Mouse (Mus musculus): ENCODE measurements around the gene Krtap5-1. TPM values are rescaled to one million over a fixed set of nuclear protein-coding genes. Genes with fewer than 3 reads are reported as not detected.
A peak's percentile ranks its signal among the peaks of the same experiment; 100 is the strongest.
"Not testable (repeated sequence)": the region's sequence is repeated elsewhere in the genome, so short reads cannot be mapped to it uniquely, and the experiment has no call there.

Gene Krtap5-1
- total RNA-seq, 2 experiments from 2014 or later: not detected

- no peak for DNase-seq
- intact Hi-C loops (cut with DNase I): loop anchor here (5.0 kb wide), 3 partner anchors 228 to 363 kb away; no protein-coding TSS in a partner anchor
Observed at GRCm38 (mm10) chr7:142314600-142315285, 17.8 kb upstream of the Krtap5-1 start.

- intact Hi-C loops (cut with DNase I): not testable (repeated sequence)
Observed at GRCm38 (mm10) chr7:142303929-142304328, 7.0 kb upstream of the Krtap5-1 start.

GRCm38 (mm10) chr7:142303249-142303648 is 6.3 kb upstream of the Krtap5-1 start, which contains the start of gene Krtap5-4:
Gene Krtap5-4, plus strand, starts transcription at chr7:142303549.
- intact Hi-C loops (cut with DNase I): no loop called here
- no peak for DNase-seq

More at GRCm38 (mm10) chr7:142303929-142304328, 7.0 kb upstream of the Krtap5-1 start:
- DNase-seq: not testable (repeated sequence)

DNA sequence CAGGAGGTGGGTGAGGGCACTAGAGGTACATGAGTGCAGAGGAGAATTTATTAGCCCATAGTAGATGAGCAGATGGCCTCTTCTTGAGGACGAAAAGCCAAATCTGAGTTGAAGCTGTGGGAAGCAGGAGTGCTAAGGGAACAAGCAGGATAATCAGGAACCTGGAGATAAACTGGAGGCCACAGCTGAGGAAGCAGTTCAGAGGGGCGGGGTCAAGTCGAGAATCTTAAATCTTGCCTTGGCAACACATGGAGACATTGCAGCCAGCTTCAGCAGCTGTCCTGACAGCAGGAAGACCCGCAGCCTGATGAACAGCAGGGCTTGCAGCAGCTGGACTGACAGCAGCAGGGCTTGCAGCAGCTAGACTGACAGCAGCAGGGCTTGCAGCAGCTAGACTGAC is 810 bp downstream of the Krtap5-1 start:
- DNase-seq; intact Hi-C loops (cut with DNase I): not testable (repeated sequence)

GRCm38 (mm10) chr7:142295418-142295817 is 1.5 kb downstream of the Krtap5-1 start:
- intact Hi-C loops (cut with DNase I): no loop called here
- no peak for DNase-seq

DNA sequence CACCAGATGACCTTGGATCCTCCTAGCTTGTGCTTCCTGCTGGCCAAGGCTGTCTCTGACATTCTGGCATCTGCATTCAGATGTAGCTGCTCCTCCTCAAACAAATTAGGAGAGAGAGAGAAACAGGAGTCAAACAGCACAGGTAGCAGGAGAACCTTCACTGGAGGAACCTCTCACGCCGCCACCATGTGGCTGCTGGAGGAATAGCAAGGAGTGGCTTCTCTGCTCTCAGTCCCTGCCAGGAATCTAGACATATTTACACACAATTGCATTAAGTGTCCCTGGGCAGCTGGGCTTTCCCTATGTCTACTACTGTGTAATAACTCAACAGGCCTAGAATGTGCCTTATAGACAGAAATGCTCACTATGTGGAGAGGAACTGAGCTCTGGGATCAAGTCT is 3.1 kb downstream of the Krtap5-1 start:
- DNase-seq; intact Hi-C loops (cut with DNase I): not testable (repeated sequence)

DNA sequence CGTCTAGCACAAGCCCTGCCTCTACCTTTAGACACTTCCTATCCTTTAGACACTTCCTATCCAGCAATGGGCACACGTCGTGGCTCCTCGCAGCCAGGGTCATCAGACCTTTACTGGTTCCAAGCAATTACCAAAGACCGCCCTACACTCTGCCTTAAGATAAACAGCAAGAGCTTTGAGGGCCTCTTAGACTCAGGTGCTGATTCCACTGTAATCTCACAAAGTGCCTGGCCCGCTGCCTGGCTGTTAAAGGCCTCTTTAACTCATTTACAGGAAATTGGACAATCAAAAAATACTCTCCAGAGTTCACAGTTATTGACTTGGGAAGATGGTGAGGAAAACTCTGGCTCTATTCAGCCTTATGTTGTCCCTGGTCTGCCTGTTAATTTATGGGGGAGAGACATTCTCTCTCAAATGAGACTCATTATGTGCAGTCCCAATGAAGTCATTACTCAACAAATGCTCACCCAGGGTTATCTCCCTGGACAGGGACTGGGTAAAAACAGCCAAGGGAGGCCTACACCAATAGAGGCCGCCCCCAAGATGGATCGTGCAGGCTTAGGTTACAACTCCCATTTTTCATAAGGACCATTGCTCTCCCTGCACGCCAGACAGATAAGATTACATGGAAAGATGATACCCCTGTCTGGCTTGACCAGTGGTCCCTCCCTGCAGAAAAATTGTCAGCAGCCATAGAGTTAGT is 10.9 kb downstream of the Krtap5-1 start:
- DNase-seq; intact Hi-C loops (cut with DNase I): not testable (repeated sequence)

GRCm38 (mm10) chr7:142285130-142285835 is 11.6 kb downstream of the Krtap5-1 start:
- no peak for DNase-seq
- intact Hi-C loops (cut with DNase I): no loop called here

DNA sequence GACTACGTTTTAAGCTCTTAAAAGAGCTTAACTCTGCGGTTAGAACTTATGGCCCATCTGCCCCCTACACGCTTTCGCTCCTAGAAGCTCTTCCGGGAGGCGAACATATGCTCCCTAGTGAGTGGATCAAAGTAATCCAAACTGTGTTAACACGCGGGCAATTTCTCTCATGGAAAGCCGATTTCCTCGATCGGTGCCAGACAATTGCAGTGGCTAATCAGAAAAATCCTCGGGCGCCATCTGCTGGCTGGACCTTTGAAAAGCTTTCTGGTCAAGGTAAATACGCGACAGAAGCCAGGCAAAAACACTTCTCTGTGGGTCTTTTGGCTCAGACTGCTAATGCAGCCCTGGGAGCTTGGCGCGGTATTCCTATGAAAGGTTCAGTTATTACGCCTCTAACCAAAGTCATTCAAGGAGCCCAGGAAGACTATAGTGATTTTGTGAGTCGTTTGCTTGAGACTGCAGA is 12.3 kb downstream of the Krtap5-1 start:
- DNase-seq: peak; percentile 86 to 87
- intact Hi-C loops (cut with DNase I): no loop called here

DNA sequence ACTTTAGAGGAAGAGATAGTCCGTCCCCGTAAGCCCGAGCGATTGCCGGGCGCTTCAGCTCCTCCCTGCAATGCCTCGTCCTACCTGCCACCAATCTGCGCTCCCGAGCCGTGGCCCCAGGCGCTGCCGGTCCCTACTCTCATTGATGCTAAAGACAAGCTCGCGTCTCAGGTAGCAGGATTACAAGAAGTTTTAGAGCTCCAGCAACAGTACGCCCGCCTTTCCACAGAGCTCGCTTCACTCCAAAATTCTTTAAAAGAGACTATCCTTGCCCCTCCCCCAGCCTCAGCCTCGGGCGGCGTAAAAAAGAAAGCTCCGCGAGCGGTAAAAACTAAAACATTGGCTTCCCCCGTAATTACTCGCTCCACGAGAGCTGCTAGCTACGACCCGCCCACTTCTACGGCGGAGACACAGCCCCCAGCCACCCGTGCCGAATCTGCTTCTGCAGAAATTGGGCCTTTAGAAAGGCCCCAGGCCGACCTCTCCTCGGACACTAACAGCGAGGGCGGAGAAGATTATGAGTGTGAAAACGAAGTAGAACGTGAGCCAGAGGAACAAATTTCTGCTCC is 12.8 kb downstream of the Krtap5-1 start:
- intact Hi-C loops (cut with DNase I): no loop called here
- DNase-seq: peak; percentile 33 to 44

- intact Hi-C loops (cut with DNase I); DNase-seq: not testable (repeated sequence)
Observed at GRCm38 (mm10) chr7:142282847-142283246, 14.1 kb downstream of the Krtap5-1 start.

DNA sequence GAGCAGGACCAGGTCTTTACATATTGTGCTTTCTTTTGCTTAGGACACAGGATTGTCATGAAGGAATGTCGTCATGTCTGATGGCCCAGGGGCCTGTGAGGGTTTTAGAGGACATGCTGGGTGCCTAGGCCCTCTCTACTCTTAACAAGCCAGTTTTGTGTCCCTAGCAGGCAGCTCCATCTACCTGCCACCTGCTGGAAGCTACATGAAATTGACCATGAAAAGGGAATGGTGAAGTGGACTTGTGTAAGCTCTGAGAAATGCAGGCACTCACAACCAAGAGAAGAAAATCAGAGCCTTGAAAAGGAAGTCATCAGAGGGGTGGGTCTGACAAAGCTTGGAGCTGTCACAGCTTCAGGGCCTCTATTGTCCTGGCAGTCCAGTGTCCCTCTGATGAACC is 17.6 kb downstream of the Krtap5-1 start:
- intact Hi-C loops (cut with DNase I): not testable (repeated sequence)

GRCm38 (mm10) chr7:142278183-142278582 is 18.7 kb downstream of the Krtap5-1 start:
- intact Hi-C loops (cut with DNase I): not testable (repeated sequence)
- DNase-seq: peak; percentile 37 to 58

More for the DNA sequence above, 17.6 kb downstream of the Krtap5-1 start:
- not testable (repeated sequence) for DNase-seq

DNA sequence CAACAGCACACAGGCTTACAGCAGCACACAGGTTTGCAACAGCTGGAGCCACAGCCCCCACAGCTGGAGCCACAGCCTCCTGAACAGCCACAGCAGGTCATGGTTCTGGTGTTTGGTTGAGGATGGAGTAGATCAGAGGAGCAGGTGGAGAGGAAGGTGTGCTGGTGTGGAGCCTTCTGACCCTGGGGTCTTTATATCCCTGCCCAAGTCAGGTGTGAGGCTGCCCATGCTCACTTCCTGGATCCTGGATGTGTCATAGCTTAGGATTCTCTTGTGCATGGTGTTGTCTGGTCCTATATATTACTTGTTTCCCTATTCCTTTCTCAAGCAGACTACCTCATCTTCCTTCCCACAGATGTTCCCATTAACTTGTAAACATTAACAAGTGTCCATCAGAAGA is 22.7 kb downstream of the Krtap5-1 start, which contains the start of gene Gm4559:
Gene Gm4559 (minus strand): TSS at position 101 of the 400 bp plus-strand sequence.
- DNase-seq; intact Hi-C loops (cut with DNase I): not testable (repeated sequence)

GRCm38 (mm10) chr7:142258254-142258653 is 38.7 kb downstream of the Krtap5-1 start, which contains the start of gene Gm2431:
Gene Gm2431, minus strand, starts transcription at chr7:142258354.
- DNase-seq; intact Hi-C loops (cut with DNase I): not testable (repeated sequence)

DNA sequence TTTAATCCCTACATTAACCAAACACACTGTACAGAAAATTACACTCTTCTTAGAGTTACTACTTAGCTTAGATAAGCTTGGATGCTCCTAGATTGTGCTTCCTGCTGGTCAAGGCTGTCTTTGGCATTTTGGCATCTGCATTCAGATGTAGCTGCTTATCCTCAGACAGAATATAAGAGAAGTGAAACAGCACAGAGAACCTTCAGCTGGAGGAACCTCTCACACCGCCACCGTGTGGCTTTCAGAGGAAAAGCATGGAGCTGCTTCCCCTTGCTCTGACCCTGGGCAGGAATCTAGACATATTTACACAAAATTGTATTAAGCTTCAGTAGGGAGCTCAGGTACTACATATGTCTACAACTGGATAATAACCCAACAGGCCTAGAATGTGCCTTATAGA is 41.4 kb downstream of the Krtap5-1 start:
- intact Hi-C loops (cut with DNase I): no loop called here
- no peak for DNase-seq

DNA sequence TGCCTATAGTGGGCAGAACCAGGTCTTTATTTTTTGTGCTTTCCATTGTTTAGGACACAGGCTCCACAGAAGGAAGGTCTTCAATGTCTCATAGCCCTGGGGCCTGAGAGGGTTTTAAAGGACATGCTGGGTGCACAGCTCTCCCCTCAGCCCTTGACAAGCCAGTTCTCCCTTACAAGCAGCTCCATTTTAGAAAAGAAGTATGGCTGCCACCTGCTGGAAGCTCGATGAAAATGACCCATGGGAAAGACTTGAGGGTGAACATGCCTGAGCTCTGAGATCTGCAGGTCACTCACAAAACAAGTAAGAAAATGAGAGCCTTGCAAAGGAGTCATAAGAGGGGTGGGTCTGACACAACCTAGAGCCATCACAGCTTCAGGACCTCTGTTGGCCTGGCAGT is 47.1 kb downstream of the Krtap5-1 start:
- no peak for DNase-seq
- intact Hi-C loops (cut with DNase I): loop anchor here (1.0 kb wide), 1 partner anchor 104 kb away; no protein-coding TSS in a partner anchor
